ENCODE assay signal across 20 mouse cellular contexts in genomic region chr14:76763539-76763938, GRCm38 (mm10).
A peak's percentile ranks its signal among the peaks of the same experiment; 100 is the strongest.
DNase-seq lines count a peak whose midpoint lies in the region; TF ChIP-seq lines count a peak whose summit lies in the region.
"Had no signal": no experiment of that assay in that cellular context is flagged by ENCODE, and none has a peak within 500 bp of the region (broad histone marks: within the 10 kb centered on the region; RNA-seq: fewer than 3 reads in every experiment).

No protein-coding gene starts in this region.

- peaks cover 11% of the 10 kb centered on the region for H3K4me1 ChIP-seq in testis, adult 2 months (ENCODE audit: control insufficient read depth, insufficient read depth, low read length)

- H3K27me3 ChIP-seq in testis, adult 2 months (ENCODE audit: control insufficient read depth, insufficient read depth, low read length) = no peaks in the 10 kb centered on the region
- H3K27me3 ChIP-seq: forebrain, embryonic 13.5 days; heart, embryonic 13.5 days had no signal

- H3K27ac ChIP-seq in layer of hippocampus, adult 2 months = peak overlapping the region; percentile 94
- peak overlapping the region; percentile 29 for H3K27ac ChIP-seq in testis, adult 2 months (ENCODE audit: control insufficient read depth, insufficient read depth, low read depth, low read length)
- H3K27ac ChIP-seq: forebrain, embryonic 13.5 days; hindbrain, embryonic 13.5 days had no signal

- no peak overlapping the region for H3K4me3 ChIP-seq in layer of hippocampus, adult 2 months
- H3K4me3 ChIP-seq in testis, adult 2 months (ENCODE audit: control insufficient read depth, low read depth, low read length) = no peak overlapping the region
- H3K4me3 ChIP-seq: forebrain, embryonic 10.5 days; forebrain, embryonic 13.5 days; gastrocnemius, adult 2 months; heart, embryonic 13.5 days; hindbrain, embryonic 10.5 days; hindbrain, embryonic 13.5 days had no signal

- H3K36me3 ChIP-seq in testis, adult 2 months (ENCODE audit: control insufficient read depth, insufficient read depth, low read length) = no peaks in the 10 kb centered on the region
- H3K36me3 ChIP-seq: forebrain, embryonic 10.5 days; heart, embryonic 13.5 days; hindbrain, embryonic 10.5 days; hindbrain, embryonic 13.5 days had no signal

- no peak for TF ChIP-seq CTCF in layer of hippocampus, adult 2 months (conservative IDR thresholded peaks at IDR 0.05)
- no peak for TF ChIP-seq CTCF in testis, adult 2 months (IDR thresholded peaks at IDR 0.05; ENCODE audit: control insufficient read depth, insufficient read depth, insufficient replicate concordance, low read depth, low read length)

- peak; percentile 92 for DNase-seq in heart, adult 11 months
- DNase-seq in heart, postnatal 4 days = no peak
- no peak for DNase-seq in layer of hippocampus, adult 2 months (ENCODE audit: low spot score in 2 of 2)
- DNase-seq in layer of hippocampus, adult 8-10 months (ENCODE audit: low spot score in 2 of 2) = no peak
- no peak for DNase-seq in testis, postnatal 14 days (ENCODE audit: low spot score)
- DNase-seq in ovary, postnatal 10 days (ENCODE audit: low spot score) = no peak
- DNase-seq: adrenal gland, adult 8-10 months; adrenal gland, postnatal 25 days; cerebellum, adult 11-12 months; cerebellum, adult 8-10 months; cerebellum, postnatal 10 days; cerebellum, postnatal 36 days; gastrocnemius, postnatal 14 days had no signal

- TF ChIP-seq POLR2A in testis, adult 2 months (IDR thresholded peaks at IDR 0.05; ENCODE audit: control insufficient read depth, low read depth, low read length) = no peak
